Mouse (Mus musculus) lung, postnatal 10 days (tissue): ENCODE data around the gene Hapln4.

Experiments
- DNase-seq: peaks from one replicate; pipeline ENCODE4 v3.0.0; 2021

Gene Hapln4

GRCm38 (mm10) chr8:70104506-70104905, 21.2 kb downstream of the Hapln4 start:
- DNase-seq = peak; percentile 35

- DNase-seq = no peak
Measured at GRCm38 (mm10) chr8:70104922-70105321, 21.7 kb downstream of the Hapln4 start.

GRCm38 (mm10) chr8:70110451-70110850, 27.2 kb downstream of the Hapln4 start:
- DNase-seq = no peak

- no peak for DNase-seq
Measured at GRCm38 (mm10) chr8:70111192-70111795, 28.0 kb downstream of the Hapln4 start.

- DNase-seq = no peak
Measured at GRCm38 (mm10) chr8:70112401-70113016, 29.3 kb downstream of the Hapln4 start.

- no peak for DNase-seq
Measured at GRCm38 (mm10) chr8:70114488-70114887, 31.2 kb downstream of the Hapln4 start.

GRCm38 (mm10) chr8:70114892-70115291, 31.6 kb downstream of the Hapln4 start:
- DNase-seq = no peak

DNA sequence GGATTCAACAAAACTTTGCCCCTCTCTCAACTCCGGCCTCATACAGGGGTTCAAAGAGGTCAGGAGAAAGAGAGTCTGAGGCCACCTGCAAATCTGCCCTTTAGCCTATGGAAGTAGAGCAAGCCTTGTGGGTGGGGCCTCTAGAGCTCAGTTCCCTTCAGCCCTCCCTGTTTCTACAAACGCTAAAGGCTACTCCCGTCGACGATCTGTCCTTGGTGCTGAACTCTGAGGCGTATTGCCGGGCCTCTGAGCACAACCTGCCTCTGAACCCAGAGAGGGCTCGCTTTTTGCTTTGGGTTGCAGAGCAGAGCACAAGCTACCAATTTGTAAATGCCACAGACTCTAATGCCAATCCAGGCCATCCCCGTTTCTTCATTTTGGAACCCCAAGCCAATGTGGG, 34.4 kb downstream of the Hapln4 start:
- DNase-seq = peak; percentile 49

- DNase-seq = no peak
Measured at GRCm38 (mm10) chr8:70118726-70119700, 35.8 kb downstream of the Hapln4 start.

- peak; percentile 53 for DNase-seq
Measured at GRCm38 (mm10) chr8:70120667-70121066, 37.4 kb downstream of the Hapln4 start, which contains the start of gene Ncan. Gene Ncan (minus strand): TSS chr8:70120873.

GRCm38 (mm10) chr8:70122863-70123262, 39.6 kb downstream of the Hapln4 start:
- no peak for DNase-seq

GRCm38 (mm10) chr8:70124992-70125391, 41.7 kb downstream of the Hapln4 start:
- no peak for DNase-seq

DNA sequence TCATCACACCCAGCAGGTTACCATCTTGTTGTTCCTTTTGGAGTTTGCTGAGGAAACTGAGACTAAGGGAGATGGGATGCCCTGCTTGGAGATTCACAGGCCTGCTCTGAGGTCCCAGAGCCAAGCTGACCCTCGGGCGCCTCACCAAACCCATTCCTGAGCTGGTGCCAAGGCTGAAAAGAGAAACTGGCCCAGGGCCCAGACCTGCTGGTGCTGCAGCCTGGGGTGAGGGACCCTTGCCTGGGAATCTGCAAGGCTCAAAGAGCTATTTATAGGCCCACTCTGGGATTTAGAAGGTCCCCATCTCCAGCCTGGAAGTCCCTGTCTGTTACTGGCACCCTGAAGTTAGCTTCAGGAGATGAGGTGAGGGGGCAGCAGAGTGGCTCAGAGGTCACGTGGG, 45.2 kb downstream of the Hapln4 start:
- DNase-seq = peak; percentile 66

- peak; percentile 70 for DNase-seq
Measured at GRCm38 (mm10) chr8:70129309-70129952, 46.2 kb downstream of the Hapln4 start.

GRCm38 (mm10) chr8:70130066-70130465, 46.8 kb downstream of the Hapln4 start:
- DNase-seq = no peak

DNA sequence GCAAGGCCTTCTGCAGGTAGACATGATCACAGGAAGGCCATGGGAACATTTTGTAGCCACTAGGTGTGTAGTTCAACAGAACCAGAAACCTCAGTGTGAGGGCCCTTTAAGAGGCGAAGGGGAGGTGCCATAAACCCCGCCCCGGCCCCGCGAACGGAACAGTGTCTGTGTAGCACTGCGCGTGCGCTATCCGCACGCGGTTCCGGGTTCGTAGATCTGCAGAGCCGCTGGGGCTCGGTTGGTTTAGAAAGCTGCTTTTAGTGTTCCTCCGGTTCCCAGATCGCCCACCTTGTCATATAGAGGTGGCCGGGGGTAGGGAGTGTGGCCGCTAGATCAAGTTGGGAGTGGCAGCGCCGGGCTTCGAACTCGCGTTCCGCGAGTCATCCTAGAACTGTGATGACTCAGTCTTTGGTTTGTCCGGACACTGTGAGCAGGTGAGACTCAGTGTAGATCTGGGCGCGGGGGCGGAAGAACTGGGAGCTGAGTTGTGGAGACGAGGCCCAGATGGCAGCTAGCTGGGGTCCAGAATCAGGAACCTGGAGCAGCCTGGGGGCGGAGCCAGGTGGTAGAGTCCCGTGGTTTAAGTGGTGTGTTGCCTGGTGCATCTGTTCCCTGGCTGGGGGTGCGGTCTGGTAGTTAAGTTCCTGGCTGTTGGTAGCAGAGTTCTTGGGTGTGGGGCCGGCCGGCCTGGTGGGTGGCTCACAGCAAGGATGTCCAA, 48.1 kb downstream of the Hapln4 start, which contains the start of gene Nr2c2ap:
TSS of gene Nr2c2ap (plus strand) at position 168 of the 718 bp plus-strand sequence.
- DNase-seq = peak; percentile 90

- DNase-seq = no peak
Measured at GRCm38 (mm10) chr8:70134086-70134485, 50.8 kb downstream of the Hapln4 start.

DNA sequence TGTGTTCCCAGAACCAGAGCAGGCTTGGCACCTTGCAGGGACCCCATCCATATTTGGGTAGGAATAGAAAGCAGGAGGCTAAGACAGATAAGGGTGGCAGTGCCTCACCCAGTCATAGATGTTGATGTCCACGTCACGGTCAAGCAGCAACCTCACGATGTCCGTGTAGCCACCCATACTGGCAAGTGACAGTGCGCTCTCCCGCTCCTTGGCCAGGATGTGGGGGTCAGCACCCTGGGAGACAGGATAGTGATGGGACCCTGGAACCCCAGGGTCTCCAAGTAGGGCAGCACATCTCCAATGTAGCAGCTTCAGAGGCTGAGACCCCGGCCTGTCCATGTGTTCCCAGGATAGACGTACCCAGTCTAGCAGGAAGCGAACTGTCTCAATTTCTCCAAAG, 51.7 kb downstream of the Hapln4 start:
- no peak for DNase-seq

DNA sequence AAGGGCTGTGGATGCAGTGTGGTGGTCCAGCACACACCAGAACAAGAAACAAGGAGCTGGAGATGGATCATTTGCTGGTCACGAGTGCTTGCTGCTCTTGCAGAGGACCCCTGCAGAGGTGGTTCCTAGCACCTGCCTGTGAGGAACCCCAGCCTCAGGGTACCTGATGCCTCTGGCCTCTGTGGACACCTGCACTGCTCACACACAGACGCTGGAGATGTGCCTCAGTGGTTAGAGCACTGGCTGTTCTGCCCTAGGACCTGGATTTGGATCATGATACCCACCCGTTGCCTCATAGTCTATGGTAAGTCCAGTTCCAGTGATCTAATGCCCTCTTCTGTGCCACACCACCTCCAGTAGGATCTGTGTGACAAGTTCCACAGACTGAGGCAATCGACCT, 53.3 kb downstream of the Hapln4 start:
- no peak for DNase-seq

DNA sequence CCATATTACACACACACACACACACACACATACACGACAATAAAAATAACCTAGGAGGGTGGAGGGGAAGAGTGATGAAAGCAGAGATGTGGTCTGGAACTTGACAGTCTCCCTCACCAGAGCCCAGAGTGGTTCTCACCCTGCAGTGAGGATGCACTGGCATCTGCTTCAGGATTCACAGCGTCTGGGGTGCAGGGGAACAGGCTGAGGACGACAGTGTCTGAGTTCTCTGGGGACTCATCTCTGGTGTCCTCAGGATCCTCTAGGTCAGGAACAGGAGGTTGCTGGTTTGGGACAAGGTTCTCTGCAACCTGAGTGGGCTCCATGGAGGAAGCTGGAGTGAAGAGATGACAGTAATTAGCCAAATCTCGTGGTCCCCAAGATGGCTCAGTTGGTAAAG, 54.6 kb downstream of the Hapln4 start:
- DNase-seq = no peak

GRCm38 (mm10) chr8:70139026-70139857, 56.0 kb downstream of the Hapln4 start, which contains the start of the genes Rfxank, Borcs8 and Mef2b:
Gene Rfxank (minus strand): TSS chr8:70139154.
Gene Borcs8 (plus strand): TSS chr8:70139499.
Gene Mef2b (plus strand): TSS chr8:70139711.
- peak; percentile 100 for DNase-seq
